Mouse (Mus musculus) liver, embryonic 13.5 days (tissue): ENCODE measurements around the gene Eif3k. TPM values are rescaled to one million over a fixed set of nuclear protein-coding genes. Genes with fewer than 3 reads are reported as not detected.

Experiments used
- ATAC-seq: fragments of 200-750 bp; cut with Nextera tagmentation; 2 replicates; pipeline ENCODE4 v1.8.0; 2017; ENCODE audit warnings: low read depth, mild to moderate bottlenecking, moderate number of reproducible peaks, moderate library complexity
- DNase-seq: peaks from one replicate; pipeline ENCODE4 v3.0.0; 2022
- H3K27ac ChIP-seq: fragments of 300-500 bp; sonication (generic); 2 replicates; pipeline ENCODE4 v1.5.1; 2015; ENCODE audit warnings: moderate library complexity, mild to moderate bottlenecking, inconsistent platforms
- H3K27me3 ChIP-seq: fragments of 300-500 bp; sonication (generic); 2 replicates; pipeline ENCODE4 v1.6.1; 2015; ENCODE audit warnings: mild to moderate bottlenecking, inconsistent platforms
- H3K36me3 ChIP-seq: fragments of 300-500 bp; sonication (generic); 2 replicates; pipeline ENCODE4 v1.6.1; 2015; ENCODE audit warnings: mild to moderate bottlenecking, inconsistent platforms
- H3K4me1 ChIP-seq: fragments of 300-500 bp; sonication (generic); replicated peaks from 2 replicates; pipeline ENCODE4 v1.6.1; 2015; ENCODE audit warnings: inconsistent platforms
- H3K4me2 ChIP-seq: fragments of 300-500 bp; sonication (generic); 2 replicates; pipeline ENCODE4 v1.6.1; 2015; ENCODE audit warnings: inconsistent platforms, mild to moderate bottlenecking, moderate library complexity
- H3K4me3 ChIP-seq: fragments of 300-500 bp; sonication (generic); replicated peaks from 2 replicates; pipeline ENCODE4 v1.5.1; 2015; ENCODE audit warnings: mild to moderate bottlenecking, inconsistent platforms
- H3K9ac ChIP-seq: fragments of 300-500 bp; sonication (generic); 2 replicates; pipeline ENCODE4 v1.6.1; 2015; ENCODE audit warnings: mild to moderate bottlenecking, inconsistent platforms
- H3K9me3 ChIP-seq: fragments of 300-500 bp; sonication (generic); replicated peaks from 2 replicates; pipeline ENCODE4 v1.6.1; 2016; ENCODE audit warnings: inconsistent platforms
- WGBS: fragments of 180-500 bp; shearing (Covaris S2); methylation state at CpG from one replicate; pipeline ENCODE4 v1.1.7; 2015; ENCODE audit not compliant: insufficient replicate concordance; 5-methylcytosine and 5-hydroxymethylcytosine counted together
- polyA plus RNA-seq: library from polyadenylated mRNA; unstranded; fragments of >200 nt; fragmentation: Nextera tagmentation; extraction: Ambion mirVana; gene quantifications from 2 replicates; pipeline ENCODE4 v1.2.1, GENCODE M21; 2015

Gene Eif3k
- 294 and 308 TPM in 2 replicates for polyA plus RNA-seq

DNA sequence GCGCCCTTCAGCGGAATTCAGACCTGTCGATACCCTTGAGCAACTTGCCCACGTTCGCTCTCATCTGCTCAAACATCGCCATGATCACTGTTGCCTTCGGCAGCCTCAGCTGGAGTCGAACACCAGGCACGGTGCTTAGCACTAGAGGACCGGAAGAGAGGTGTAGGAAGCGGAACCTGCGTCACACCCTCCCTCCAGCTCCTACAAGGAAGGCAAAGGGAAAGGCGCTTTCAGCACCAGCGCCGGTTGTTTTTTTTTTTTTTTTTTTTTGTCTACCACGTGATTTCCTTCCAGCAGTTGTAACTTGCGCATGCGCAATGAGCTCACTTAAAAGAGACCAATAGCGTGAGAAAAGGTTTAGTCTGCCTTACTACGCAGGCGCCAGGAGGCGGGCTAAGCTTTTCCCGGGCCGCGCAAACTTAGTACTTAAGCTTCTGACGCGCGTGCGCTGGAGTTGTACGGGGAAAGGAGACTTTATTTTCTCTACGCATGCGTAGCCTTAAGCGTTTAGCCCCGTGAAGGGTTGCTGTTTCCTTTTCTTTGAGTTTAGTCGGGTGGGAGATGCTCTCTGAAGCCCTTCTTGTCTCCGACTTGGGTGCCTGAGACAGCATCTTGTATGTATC is at the start of gene Eif3k, which contains the start of gene Map4k1:
Gene Eif3k (minus strand): TSS at position 214 of the 623 bp plus-strand sequence.
Gene Map4k1 (plus strand): TSS at position 400 of the 623 bp plus-strand sequence.
- peak within 1 kb of the TSS; percentile 86 for H3K9ac ChIP-seq
- ATAC-seq, result peak; percentile 94
- H3K36me3 ChIP-seq, result peaks cover 31% of the 10 kb centered on the region
- peak within 1 kb of the TSS; percentile 80 for H3K4me3 ChIP-seq
- H3K4me1 ChIP-seq, result peaks cover 43% of the 10 kb centered on the region
- H3K27me3 ChIP-seq, result no peaks in the 10 kb centered on the region
- H3K9me3 ChIP-seq, result no peaks in the 10 kb centered on the region
- DNase-seq, result peak; percentile 96
- under 1% methylated on average over 36 of the region's 36 CpGs for WGBS
- H3K27ac ChIP-seq, result peak within 1 kb of the TSS; percentile 94
- H3K4me2 ChIP-seq, result peak within 1 kb of the TSS; percentile 89

DNA sequence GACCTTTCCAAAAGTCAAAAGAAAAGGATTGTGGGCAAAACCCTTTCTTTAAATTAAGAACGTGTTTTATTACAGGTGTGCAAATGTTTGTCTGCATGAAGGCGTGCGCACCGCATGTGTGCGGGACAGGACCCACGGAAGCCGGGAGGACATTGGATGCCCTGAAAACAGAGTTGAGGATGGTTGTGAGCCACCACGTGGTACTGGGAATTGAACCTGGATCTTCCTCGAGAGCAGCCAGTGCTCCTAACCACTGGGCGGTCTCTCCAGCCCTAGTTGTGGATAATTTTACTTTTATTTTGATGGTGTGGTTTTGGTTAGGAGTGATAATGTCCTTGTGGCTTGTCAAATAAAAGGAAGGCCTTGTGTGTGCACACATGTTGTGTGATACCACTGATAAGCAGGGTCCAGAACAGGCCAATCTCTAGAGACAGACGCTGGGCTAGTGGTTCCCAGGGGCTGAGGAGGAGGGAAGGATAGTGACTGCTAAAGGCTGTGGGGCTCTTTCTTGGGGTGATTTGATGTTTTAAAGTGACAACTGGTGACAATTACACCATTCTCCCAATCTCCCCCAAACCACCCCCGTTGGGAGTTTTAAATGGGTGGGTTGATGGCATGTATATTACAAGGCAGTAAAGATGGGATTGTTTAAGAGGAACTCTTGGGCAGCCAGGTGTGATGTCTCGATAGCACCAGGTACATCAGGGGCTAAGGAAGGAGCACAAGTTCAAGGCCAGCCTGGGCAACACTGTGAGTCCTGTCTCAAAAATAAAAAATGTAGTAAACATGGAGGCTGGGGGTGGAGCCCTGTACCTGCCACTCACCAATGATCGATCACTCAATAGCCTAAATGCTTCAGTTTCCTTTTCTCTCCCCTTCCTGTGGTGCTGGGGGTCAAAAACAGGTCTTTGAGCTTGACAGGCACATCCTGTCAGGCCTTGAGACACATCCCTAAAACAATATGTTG is 48.3 kb upstream of the Eif3k start:
- no peaks in the 10 kb centered on the region for H3K9me3 ChIP-seq
- H3K27ac ChIP-seq, result peak overlapping the region; percentile 92
- H3K4me3 ChIP-seq, result no peak overlapping the region
- DNase-seq (peak; percentile 80), ATAC-seq (peak; percentile 99)
- no peaks in the 10 kb centered on the region for H3K36me3 ChIP-seq
- no peaks in the 10 kb centered on the region for H3K27me3 ChIP-seq
- H3K4me1 ChIP-seq, result peaks cover 54% of the 10 kb centered on the region
- 37% methylated on average over 14 of the region's 14 CpGs for WGBS
- 0 out of 2 replicates have a peak overlapping the region, but pooled peaks have one; percentile 1 for H3K9ac ChIP-seq
- H3K4me2 ChIP-seq, result peak overlapping the region; percentile 39

GRCm38 (mm10) chr7:29028761-29029160 is 47.1 kb upstream of the Eif3k start:
- Histone ChIP-seq H3K27ac (peak overlapping the region; percentile 26), H3K4me1 (peaks cover 56% of the 10 kb centered on the region), H3K9ac (no peak overlapping the region), H3K9me3 (no peaks in the 10 kb centered on the region), H3K4me3 (no peak overlapping the region), H3K27me3 (no peaks in the 10 kb centered on the region), H3K36me3 (no peaks in the 10 kb centered on the region), H3K4me2 (no peak overlapping the region)
- DNase-seq (no peak), ATAC-seq (no peak)
- WGBS, result 81% methylated on average over 6 of the region's 6 CpGs

- Histone ChIP-seq H3K27ac (no peak overlapping the region), H3K4me3 (no peak overlapping the region), H3K9me3 (no peaks in the 10 kb centered on the region), H3K36me3 (no peaks in the 10 kb centered on the region), H3K27me3 (no peaks in the 10 kb centered on the region), H3K9ac (no peak overlapping the region), H3K4me2 (no peak overlapping the region), H3K4me1 (peaks cover 56% of the 10 kb centered on the region)
- ATAC-seq, result no peak
- no peak for DNase-seq
- WGBS, result 82% methylated on average over 4 of the region's 4 CpGs
Measured at GRCm38 (mm10) chr7:29026811-29027210, 45.1 kb upstream of the Eif3k start.

GRCm38 (mm10) chr7:29026195-29026594 is 44.5 kb upstream of the Eif3k start:
- ATAC-seq (no peak), DNase-seq (no peak)
- Histone ChIP-seq H3K27me3 (peaks cover 5% of the 10 kb centered on the region), H3K27ac (no peak overlapping the region), H3K36me3 (no peaks in the 10 kb centered on the region), H3K4me3 (no peak overlapping the region), H3K4me2 (no peak overlapping the region), H3K9me3 (no peaks in the 10 kb centered on the region), H3K9ac (no peak overlapping the region), H3K4me1 (peaks cover 50% of the 10 kb centered on the region)
- 73% methylated on average over 5 of the region's 5 CpGs for WGBS

- H3K27me3 ChIP-seq, result peaks cover 12% of the 10 kb centered on the region
Measured at GRCm38 (mm10) chr7:29025566-29025965, 43.9 kb upstream of the Eif3k start.

DNA sequence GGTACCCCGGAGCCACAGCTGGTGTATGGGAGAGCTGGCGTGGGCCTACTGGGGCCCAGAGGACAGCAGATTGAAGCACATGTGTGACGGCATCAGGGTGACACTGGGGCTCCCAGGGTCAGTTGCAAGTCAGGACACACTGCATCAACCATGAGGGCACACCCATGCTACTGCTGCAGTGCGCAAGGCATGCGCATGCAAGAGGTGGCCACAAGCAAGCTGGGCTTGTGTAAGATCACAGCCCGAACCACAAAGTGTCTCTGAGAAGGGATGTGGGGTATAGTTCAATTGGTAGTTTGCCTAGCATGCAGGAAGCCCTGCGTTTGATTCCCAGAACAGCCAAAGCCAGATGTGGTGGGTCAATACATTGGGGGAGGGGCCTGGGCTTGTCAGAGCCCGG is 41.9 kb upstream of the Eif3k start:
- 75% methylated on average over 8 of the region's 8 CpGs for WGBS
- Histone ChIP-seq H3K27me3 (peaks cover 32% of the 10 kb centered on the region), H3K9ac (no peak overlapping the region), H3K9me3 (no peaks in the 10 kb centered on the region), H3K36me3 (no peaks in the 10 kb centered on the region), H3K27ac (no peak overlapping the region), H3K4me3 (no peak overlapping the region), H3K4me1 (peaks cover 34% of the 10 kb centered on the region), H3K4me2 (no peak overlapping the region)
- ATAC-seq (no peak), DNase-seq (no peak)

More at GRCm38 (mm10) chr7:29025566-29025965, 43.9 kb upstream of the Eif3k start:
- peaks cover 44% of the 10 kb centered on the region for H3K4me1 ChIP-seq
- no peak overlapping the region for H3K9ac ChIP-seq
- ATAC-seq, result no peak
- no peak overlapping the region for H3K27ac ChIP-seq
- no peak overlapping the region for H3K4me3 ChIP-seq
- DNase-seq, result no peak
- H3K4me2 ChIP-seq, result no peak overlapping the region
- WGBS, result 63% methylated on average over 7 of the region's 7 CpGs
- H3K36me3 ChIP-seq, result no peaks in the 10 kb centered on the region
- no peaks in the 10 kb centered on the region for H3K9me3 ChIP-seq

GRCm38 (mm10) chr7:29022479-29022878 is 40.8 kb upstream of the Eif3k start:
- Histone ChIP-seq H3K27ac (no peak overlapping the region), H3K4me3 (no peak overlapping the region), H3K9me3 (no peaks in the 10 kb centered on the region), H3K4me2 (no peak overlapping the region), H3K36me3 (no peaks in the 10 kb centered on the region), H3K4me1 (peaks cover 32% of the 10 kb centered on the region), H3K9ac (no peak overlapping the region), H3K27me3 (peaks cover 42% of the 10 kb centered on the region)
- 80% methylated on average over 8 of the region's 8 CpGs for WGBS
- ATAC-seq (no peak), DNase-seq (no peak)

- peaks cover 16% of the 10 kb centered on the region for H3K4me1 ChIP-seq
- ATAC-seq, result no peak
- peak overlapping the region; percentile 70 for H3K4me2 ChIP-seq
- DNase-seq, result no peak
- no peak overlapping the region for H3K27ac ChIP-seq
- H3K4me3 ChIP-seq, result peak overlapping the region; percentile 55
- peaks cover 54% of the 10 kb centered on the region for H3K27me3 ChIP-seq
- H3K9me3 ChIP-seq, result peaks cover 6% of the 10 kb centered on the region; the same call in 1 of the 2 replicates
- peak overlapping the region; percentile 41; the same call in 1 of the 2 replicates for H3K9ac ChIP-seq
- no peaks in the 10 kb centered on the region for H3K36me3 ChIP-seq
- WGBS, result 4% methylated on average over 85 of the region's 88 CpGs
Measured at GRCm38 (mm10) chr7:29019447-29020220, 38.0 kb upstream of the Eif3k start.

GRCm38 (mm10) chr7:29017222-29017621 is 35.6 kb upstream of the Eif3k start:
- Histone ChIP-seq H3K9me3 (peaks cover 6% of the 10 kb centered on the region; the same call in 1 of the 2 replicates), H3K4me3 (no peak overlapping the region), H3K4me1 (peaks cover 16% of the 10 kb centered on the region), H3K9ac (no peak overlapping the region), H3K4me2 (no peak overlapping the region), H3K27ac (no peak overlapping the region), H3K27me3 (peaks cover 54% of the 10 kb centered on the region), H3K36me3 (no peaks in the 10 kb centered on the region)
- WGBS, result 73% methylated on average over 7 of the region's 7 CpGs
- ATAC-seq (no peak), DNase-seq (no peak)

- H3K4me2 ChIP-seq, result no peak overlapping the region
- WGBS, result 56% methylated on average over 7 of the region's 7 CpGs
- H3K36me3 ChIP-seq, result no peaks in the 10 kb centered on the region
- no peak overlapping the region for H3K27ac ChIP-seq
- H3K4me1 ChIP-seq, result peaks cover 16% of the 10 kb centered on the region
- H3K4me3 ChIP-seq, result no peak overlapping the region
- no peak for ATAC-seq
- DNase-seq, result no peak
- H3K9ac ChIP-seq, result no peak overlapping the region
- H3K27me3 ChIP-seq, result peaks cover 51% of the 10 kb centered on the region
- peaks cover 6% of the 10 kb centered on the region; the same call in 1 of the 2 replicates for H3K9me3 ChIP-seq
Measured at GRCm38 (mm10) chr7:29016440-29016839, 34.8 kb upstream of the Eif3k start.
